ENCODE assay signal across 21 mouse cellular contexts in the genomic region with DNA sequence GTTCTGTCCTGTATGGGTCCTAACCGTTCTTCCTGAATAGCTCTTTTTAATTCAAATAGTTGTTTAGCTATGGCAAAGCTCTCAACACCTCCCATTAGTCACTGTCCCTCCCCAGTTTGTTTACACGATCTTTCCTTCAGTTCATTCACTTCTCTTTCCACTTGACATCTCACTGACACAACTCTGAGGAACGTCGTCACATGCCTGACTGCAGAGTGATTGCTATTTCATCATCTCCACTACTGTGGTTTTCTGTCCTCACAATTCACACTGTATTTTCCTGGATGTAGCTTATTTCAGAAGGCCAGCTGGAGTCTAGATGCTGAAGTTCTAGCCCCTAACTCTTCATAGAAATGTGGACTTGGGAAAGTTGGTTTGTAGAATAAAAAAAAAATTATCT. TPM values are rescaled to one million over a fixed set of nuclear protein-coding genes. Genes with fewer than 3 reads are reported as not detected.
DNase-seq lines count a peak whose midpoint lies in the region; ATAC-seq lines count a peak whose summit lies in the region.
"Had no signal": no experiment of that assay in that cellular context is flagged by ENCODE, and none has a peak within 500 bp of the region (broad histone marks: within the 10 kb centered on the region; RNA-seq: fewer than 3 reads in every experiment).

No protein-coding gene starts in this region.

- ATAC-seq in forebrain, embryonic 11.5 days (replicated peaks; ENCODE audit: low FRiP score) = no peak
- ATAC-seq in forebrain, embryonic 16.5 days = no peak
- peak; percentile 72; the same call in 1 of the 2 replicates for ATAC-seq in common myeloid progenitor, adult 5-6 weeks (replicated peaks; ENCODE audit: low read depth, poor library complexity, severe bottlenecking)
- ATAC-seq in megakaryocyte progenitor cell, adult 5-6 weeks (replicated peaks; ENCODE audit: poor library complexity) = peak; percentile 94
- ATAC-seq in midbrain, embryonic 15.5 days (replicated peaks) = no peak
- ATAC-seq: forebrain, embryonic 13.5 days; intestine, embryonic 16.5 days had no signal

- 62% methylated on average over 4 of the region's 4 CpGs for WGBS in forebrain, embryonic 11.5 days
- 37% methylated on average over 4 of the region's 4 CpGs for WGBS in forebrain, embryonic 16.5 days
- WGBS in midbrain, embryonic 15.5 days = 70% methylated on average over 4 of the region's 4 CpGs

- peaks cover 8% of the 10 kb centered on the region for H3K4me1 ChIP-seq in forebrain, embryonic 11.5 days (replicated peaks; ENCODE audit: control insufficient read depth, insufficient read depth, low read length)
- H3K4me1 ChIP-seq in forebrain, embryonic 16.5 days (replicated peaks; ENCODE audit: control insufficient read depth, insufficient read depth, low read length) = peaks cover 8% of the 10 kb centered on the region
- H3K4me1 ChIP-seq in midbrain, embryonic 15.5 days = peaks cover 14% of the 10 kb centered on the region

- no peak overlapping the region for H3K9ac ChIP-seq in forebrain, embryonic 11.5 days (ENCODE audit: low read length)
- H3K9ac ChIP-seq in forebrain, embryonic 16.5 days (replicated peaks; ENCODE audit: low read depth, low read length) = no peak overlapping the region
- no peak overlapping the region for H3K9ac ChIP-seq in midbrain, embryonic 15.5 days
- H3K9ac ChIP-seq: embryonic facial prominence, embryonic 12.5 days; forebrain, embryonic 13.5 days; heart, embryonic 12.5 days; hindbrain, embryonic 14.5 days had no signal

- no peaks in the 10 kb centered on the region for H3K9me3 ChIP-seq in forebrain, embryonic 11.5 days (ENCODE audit: control insufficient read depth, low read length)
- H3K9me3 ChIP-seq in forebrain, embryonic 16.5 days (ENCODE audit: control insufficient read depth, low read length) = no peaks in the 10 kb centered on the region
- H3K9me3 ChIP-seq in midbrain, embryonic 15.5 days = no peaks in the 10 kb centered on the region
- H3K9me3 ChIP-seq: embryonic facial prominence, embryonic 12.5 days; heart, embryonic 12.5 days; hindbrain, embryonic 10.5 days had no signal

- no peaks in the 10 kb centered on the region for H3K27me3 ChIP-seq in forebrain, embryonic 11.5 days (ENCODE audit: control insufficient read depth, insufficient read depth, low read length)
- H3K27me3 ChIP-seq in forebrain, embryonic 16.5 days (replicated peaks; ENCODE audit: control insufficient read depth, insufficient read depth, low read length) = no peaks in the 10 kb centered on the region
- no peaks in the 10 kb centered on the region for H3K27me3 ChIP-seq in midbrain, embryonic 15.5 days (replicated peaks)
- H3K27me3 ChIP-seq: embryonic facial prominence, embryonic 12.5 days; forebrain, embryonic 13.5 days had no signal

- no peak overlapping the region for H3K4me2 ChIP-seq in forebrain, embryonic 11.5 days (ENCODE audit: low read depth, low read length, severe bottlenecking)
- H3K4me2 ChIP-seq in forebrain, embryonic 16.5 days (ENCODE audit: low read length) = no peak overlapping the region
- no peak overlapping the region for H3K4me2 ChIP-seq in midbrain, embryonic 15.5 days
- H3K4me2 ChIP-seq: embryonic facial prominence, embryonic 12.5 days; forebrain, embryonic 13.5 days; heart, embryonic 12.5 days; hindbrain, embryonic 14.5 days had no signal

- no peaks in the 10 kb centered on the region for H3K36me3 ChIP-seq in forebrain, embryonic 11.5 days (ENCODE audit: control insufficient read depth, insufficient read depth, low read length)
- no peaks in the 10 kb centered on the region for H3K36me3 ChIP-seq in forebrain, embryonic 16.5 days (ENCODE audit: control insufficient read depth, insufficient read depth)
- no peaks in the 10 kb centered on the region for H3K36me3 ChIP-seq in midbrain, embryonic 15.5 days (replicated peaks)
- H3K36me3 ChIP-seq: embryonic facial prominence, embryonic 12.5 days; heart, embryonic 12.5 days; hindbrain, embryonic 10.5 days had no signal

- DNase-seq in forebrain, embryonic 11.5 days (ENCODE audit: low spot score) = peak; percentile 6
- DNase-seq in 416B (ENCODE audit: low read depth) = peak; percentile 57
- no peak for DNase-seq in right cerebral cortex, adult 2 months (ENCODE audit: low spot score in 2 of 2)
- no peak for DNase-seq in left cerebral cortex, adult 8-10 months (ENCODE audit: low spot score in 2 of 2)
- DNase-seq: adrenal gland, adult 2 months; adrenal gland, postnatal 25 days; cerebellum, adult 2 months; cerebellum, postnatal 10 days; gastrocnemius, adult 2 months; gastrocnemius, postnatal 25 days; heart, adult 2 months had no signal

- H3K4me3 ChIP-seq in forebrain, embryonic 11.5 days (ENCODE audit: low read depth, low read length) = no peak overlapping the region
- H3K4me3 ChIP-seq in forebrain, embryonic 16.5 days (replicated peaks; ENCODE audit: low read length) = no peak overlapping the region
- H3K4me3 ChIP-seq in midbrain, embryonic 15.5 days = no peak overlapping the region
- H3K4me3 ChIP-seq: embryonic facial prominence, embryonic 12.5 days; forebrain, embryonic 13.5 days; gastrocnemius, adult 2 months; heart, adult 2 months; heart, embryonic 12.5 days; hindbrain, embryonic 10.5 days had no signal

- no peak overlapping the region for H3K27ac ChIP-seq in forebrain, embryonic 11.5 days (ENCODE audit: low read depth, low read length)
- H3K27ac ChIP-seq in forebrain, embryonic 16.5 days (ENCODE audit: low read length) = no peak overlapping the region
- H3K27ac ChIP-seq in midbrain, embryonic 15.5 days = no peak overlapping the region
- H3K27ac ChIP-seq: embryonic facial prominence, embryonic 12.5 days; forebrain, embryonic 13.5 days; gastrocnemius, adult 2 months; heart, adult 2 months; hindbrain, embryonic 10.5 days; hindbrain, embryonic 14.5 days had no signal

RNA-seq across cellular contexts. Expression of gene Mex3b, which starts 8.5 kb away (rescaled TPM):
- polyA plus RNA-seq in forebrain, embryonic 11.5 days (2014; fragmentation: Nextera tagmentation; extraction: Ambion mirVana) = 36.0 and 42.7 TPM in 2 replicates
- polyA plus RNA-seq in forebrain, embryonic 16.5 days (2015; fragmentation: Nextera tagmentation; extraction: Ambion mirVana) = 41.7 and 52.7 TPM in 2 replicates
- 10.4 and 11.0 TPM in 2 replicates for total RNA-seq in common myeloid progenitor, adult 5-6 weeks (2017)
- total RNA-seq in megakaryocyte progenitor cell, adult 5-6 weeks (2015) = 3.7 and 4.5 TPM in 2 replicates
- 2.2 and 4.7 TPM in 2 replicates for total RNA-seq in megakaryocyte progenitor cell, adult 5-6 weeks (2017)
- 33.1 and 33.6 TPM in 2 replicates for polyA plus RNA-seq in midbrain, embryonic 15.5 days (2015; fragmentation: Nextera tagmentation; extraction: Ambion mirVana)
- total RNA-seq in left cerebral cortex, adult 8-10 months (2022) = 10 to 100 TPM; 15.8 to 19.3 (median 17.1) TPM

Comparison
In these comparisons a context has a peak if more than half of its experiments do, and no peak if none do; other contexts are left out.
1. ATAC-seq: peak in common myeloid progenitor, adult 5-6 weeks (single experiment) and megakaryocyte progenitor cell, adult 5-6 weeks (single experiment); none in forebrain, embryonic 11.5 days (single experiment), forebrain, embryonic 16.5 days (single experiment) and midbrain, embryonic 15.5 days (single experiment).
2. DNase-seq: peak in forebrain, embryonic 11.5 days (single experiment) and 416B (single experiment); none in right cerebral cortex, adult 2 months (0 of 2) and left cerebral cortex, adult 8-10 months (0 of 2).